Mouse (Mus musculus): ENCODE data around the gene Fras1. TPM values are rescaled to one million over a fixed set of nuclear protein-coding genes. Genes with fewer than 3 reads are reported as not detected.

Gene Fras1
- polyA plus RNA-seq, 1 experiment: 1.5 TPM

DNA sequence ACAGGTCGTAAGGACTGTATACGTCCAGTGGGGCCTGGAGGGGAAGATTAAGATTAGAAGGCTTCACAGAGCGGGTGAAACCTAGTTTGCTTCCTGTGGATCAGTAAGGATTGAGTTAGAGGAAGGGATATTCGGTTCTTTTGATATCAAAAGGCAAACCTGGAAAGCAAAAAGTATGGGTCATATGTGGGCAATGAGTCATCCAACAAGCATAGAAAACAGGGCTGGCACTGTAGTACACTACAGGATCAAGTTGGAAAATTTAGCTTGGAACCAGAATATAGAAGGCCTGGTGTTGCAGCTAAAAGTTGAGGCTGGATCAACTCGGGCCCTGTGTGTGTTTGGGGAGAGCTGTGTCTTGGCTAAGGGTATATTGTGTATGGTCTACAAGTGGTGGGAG, 246.9 kb downstream of the Fras1 start:
- Histone ChIP-seq H3K79me2 (ENCODE audit: control insufficient read depth, insufficient read depth) (no peaks in the 10 kb centered on the region), H3ac (ENCODE audit: control insufficient read depth, insufficient read length) (no peak overlapping the region), H3K4me2 (ENCODE audit: low read depth) (peak overlapping the region; percentile 48), H3K36me3 (ENCODE audit: control insufficient read depth, insufficient read depth) (no peaks in the 10 kb centered on the region), H3K27me3 (ENCODE audit: control insufficient read depth, insufficient read depth, insufficient read length) (no peaks in the 10 kb centered on the region), H3K4me3 (no peak overlapping the region)
- TF ChIP-seq SRF (IDR thresholded peaks at IDR 0.05; ENCODE audit: control insufficient read depth, insufficient read length, low read depth): no peak
- no peak for TF ChIP-seq POLR2AphosphoS2 (IDR thresholded peaks at IDR 0.05; ENCODE audit: insufficient read length, low read depth)
- no peak for TF ChIP-seq E2F4 (IDR thresholded peaks at IDR 0.05; ENCODE audit: insufficient read depth)
- no peak for TF ChIP-seq REST (IDR thresholded peaks at IDR 0.05; ENCODE audit: insufficient read depth, insufficient read length)

DNA sequence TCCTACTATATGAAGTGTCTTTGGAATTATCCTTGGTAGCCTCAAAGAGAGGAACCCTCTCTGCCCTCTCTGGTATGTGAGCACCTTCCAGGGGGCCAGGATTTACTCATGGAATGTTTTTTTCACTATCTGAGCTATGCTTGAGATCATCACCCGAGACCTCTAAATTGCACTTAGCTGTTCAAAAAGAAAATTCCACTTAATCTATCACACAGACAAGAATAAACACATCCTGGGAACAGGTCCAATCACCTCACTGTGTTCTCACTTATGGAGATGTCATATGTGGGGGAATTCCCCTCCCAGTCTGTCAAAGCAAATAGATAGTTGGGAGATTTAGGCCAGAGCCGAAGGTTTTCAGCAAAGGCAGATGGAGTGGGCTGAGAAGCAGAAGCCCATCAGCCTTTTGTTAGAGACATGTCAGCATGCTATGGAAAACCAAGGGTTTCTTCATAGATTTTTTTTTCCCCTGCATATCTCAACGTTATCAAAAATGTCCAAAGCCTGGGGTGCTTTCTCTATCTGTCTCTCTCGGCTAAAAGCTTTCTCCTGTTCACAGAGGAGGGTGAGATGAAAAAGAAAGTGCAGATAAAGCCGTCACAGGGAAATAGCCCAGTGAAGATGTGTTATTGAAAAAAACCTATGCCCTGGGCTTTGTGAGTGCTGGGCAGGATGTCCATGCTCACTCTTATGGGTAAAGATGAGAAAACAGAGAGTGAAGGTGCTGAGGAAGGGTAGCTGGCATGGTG, 249.0 kb downstream of the Fras1 start:
- no peak overlapping the region for H3ac ChIP-seq (ENCODE audit: control insufficient read depth, insufficient read length)
- H3K4me2 ChIP-seq (ENCODE audit: low read depth): no peak overlapping the region
- TF ChIP-seq MYOG (IDR thresholded peaks at IDR 0.05; ENCODE audit: control insufficient read depth in 1 of 3, insufficient read depth in 1 of 3, insufficient read length in 2 of 3, low read depth in 2 of 3) (no peak), CEBPB (IDR thresholded peaks at IDR 0.05; ENCODE audit: insufficient read depth, poor library complexity, severe bottlenecking) (no peak), TCF12 (IDR thresholded peaks at IDR 0.05; ENCODE audit: insufficient read depth, poor library complexity, severe bottlenecking) (no peak), USF1 (IDR thresholded peaks at IDR 0.05; ENCODE audit: low read depth) (no peak), TCF3 (IDR thresholded peaks at IDR 0.05; ENCODE audit: insufficient read length, low read depth) (no peak), POLR2A (IDR thresholded peaks at IDR 0.05; ENCODE audit: insufficient read length, low read depth) (no peak), REST (IDR thresholded peaks at IDR 0.05; ENCODE audit: insufficient read depth, insufficient read length) (no peak), POLR2AphosphoS2 (IDR thresholded peaks at IDR 0.05; ENCODE audit: insufficient read length, low read depth) (no peak), SRF (IDR thresholded peaks at IDR 0.05; ENCODE audit: control insufficient read depth, insufficient read length, low read depth) (no peak), MYOD1 (IDR thresholded peaks at IDR 0.05; ENCODE audit: control insufficient read depth in 1 of 3, insufficient read length in 2 of 3, low read depth in 2 of 3) (no peak), MAX (IDR thresholded peaks at IDR 0.05; ENCODE audit: low read depth) (no peak), E2F4 (IDR thresholded peaks at IDR 0.05; ENCODE audit: insufficient read depth) (no peak)
- no peaks in the 10 kb centered on the region for H3K36me3 ChIP-seq (ENCODE audit: control insufficient read depth, insufficient read depth)
- no peak overlapping the region for H3K4me3 ChIP-seq
- H3K79me2 ChIP-seq (ENCODE audit: control insufficient read depth, insufficient read depth): no peaks in the 10 kb centered on the region
- H3K27me3 ChIP-seq (ENCODE audit: control insufficient read depth, insufficient read depth, insufficient read length): no peaks in the 10 kb centered on the region

DNA sequence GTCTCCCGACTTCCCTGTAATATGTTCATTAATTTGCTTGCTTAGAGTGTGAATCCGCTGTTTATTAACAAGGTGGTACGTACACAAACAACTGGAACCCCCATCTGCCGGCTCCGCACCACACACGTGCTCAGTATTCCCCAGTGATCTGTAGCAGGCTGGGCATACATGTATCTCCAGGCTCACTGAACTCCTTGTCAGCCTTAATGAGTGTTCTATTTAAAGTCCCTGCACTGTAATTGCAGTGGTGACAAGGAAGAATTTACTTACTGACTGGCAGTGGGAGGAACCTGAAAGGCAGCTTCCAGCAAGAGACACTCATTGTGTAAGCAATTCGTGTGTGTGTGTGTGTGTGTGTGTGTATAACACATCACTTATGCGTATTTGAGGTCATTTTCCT, 256.1 kb downstream of the Fras1 start:
- TF ChIP-seq E2F4 (IDR thresholded peaks at IDR 0.05; ENCODE audit: insufficient read depth) (no peak), MYOD1 (IDR thresholded peaks at IDR 0.05; ENCODE audit: control insufficient read depth in 1 of 3, insufficient read length in 2 of 3, low read depth in 2 of 3) (no peak), USF1 (IDR thresholded peaks at IDR 0.05; ENCODE audit: low read depth) (no peak), MAX (IDR thresholded peaks at IDR 0.05; ENCODE audit: low read depth) (no peak), POLR2A (IDR thresholded peaks at IDR 0.05; ENCODE audit: insufficient read length, low read depth) (no peak), REST (IDR thresholded peaks at IDR 0.05; ENCODE audit: insufficient read depth, insufficient read length) (no peak), TCF12 (IDR thresholded peaks at IDR 0.05; ENCODE audit: insufficient read depth, poor library complexity, severe bottlenecking) (no peak), TCF3 (IDR thresholded peaks at IDR 0.05; ENCODE audit: insufficient read length, low read depth) (no peak), CEBPB (IDR thresholded peaks at IDR 0.05; ENCODE audit: insufficient read depth, poor library complexity, severe bottlenecking) (no peak), SRF (IDR thresholded peaks at IDR 0.05; ENCODE audit: control insufficient read depth, insufficient read length, low read depth) (no peak), POLR2AphosphoS2 (IDR thresholded peaks at IDR 0.05; ENCODE audit: insufficient read length, low read depth) (no peak), MYOG (IDR thresholded peaks at IDR 0.05; ENCODE audit: control insufficient read depth in 1 of 3, insufficient read depth in 1 of 3, insufficient read length in 2 of 3, low read depth in 2 of 3) (no peak)
- Histone ChIP-seq H3K27me3 (ENCODE audit: control insufficient read depth, insufficient read depth, insufficient read length) (no peaks in the 10 kb centered on the region), H3K79me2 (ENCODE audit: control insufficient read depth, insufficient read depth) (no peaks in the 10 kb centered on the region), H3K36me3 (ENCODE audit: control insufficient read depth, insufficient read depth) (no peaks in the 10 kb centered on the region), H3K4me3 (no peak overlapping the region), H3K4me2 (ENCODE audit: low read depth) (no peak overlapping the region), H3ac (ENCODE audit: control insufficient read depth, insufficient read length) (no peak overlapping the region)

DNA sequence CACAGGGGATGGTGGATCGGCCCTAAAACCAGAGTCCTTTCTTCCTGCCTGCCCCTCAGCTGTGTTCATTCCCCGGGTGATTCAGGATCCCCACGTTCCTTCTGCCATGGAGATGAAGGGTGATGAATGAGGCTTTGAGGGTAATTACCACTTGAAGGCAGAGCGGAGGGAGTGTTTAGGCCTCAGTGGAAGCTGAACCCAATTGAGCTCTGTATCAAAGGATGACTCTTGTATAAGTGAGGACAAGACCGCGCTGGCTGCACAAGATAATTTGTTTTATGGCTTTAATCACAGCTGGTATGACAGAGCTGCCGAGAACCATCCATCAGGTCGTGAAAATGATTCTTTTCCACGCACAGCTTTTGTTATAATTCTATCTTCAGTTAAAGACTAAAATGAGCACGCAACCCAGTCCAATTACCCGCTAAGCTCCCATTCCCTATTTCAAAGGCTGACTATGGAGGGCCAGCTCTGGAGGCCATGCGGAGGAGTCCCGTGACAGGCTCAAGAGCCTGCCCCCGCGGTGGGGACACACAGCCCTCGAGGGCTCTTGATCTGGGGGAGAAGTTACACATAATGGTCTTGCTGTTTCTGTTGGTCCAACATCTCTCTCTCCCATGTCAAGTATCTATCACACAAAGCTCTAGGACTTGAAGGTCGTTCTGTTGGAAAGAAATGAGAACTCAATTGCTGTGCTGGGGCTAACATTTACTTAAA, 261.5 kb downstream of the Fras1 start:
- Histone ChIP-seq H3K36me3 (ENCODE audit: control insufficient read depth, insufficient read depth) (no peaks in the 10 kb centered on the region), H3K4me3 (no peak overlapping the region), H3K27me3 (ENCODE audit: control insufficient read depth, insufficient read depth, insufficient read length) (no peaks in the 10 kb centered on the region), H3K79me2 (ENCODE audit: control insufficient read depth, insufficient read depth) (no peaks in the 10 kb centered on the region), H3ac (ENCODE audit: control insufficient read depth, insufficient read length) (no peak overlapping the region), H3K4me2 (ENCODE audit: low read depth) (no peak overlapping the region)
- TF ChIP-seq USF1 (IDR thresholded peaks at IDR 0.05; ENCODE audit: low read depth) (no peak), TCF3 (IDR thresholded peaks at IDR 0.05; ENCODE audit: insufficient read length, low read depth) (no peak), MYOD1 (IDR thresholded peaks at IDR 0.05; ENCODE audit: control insufficient read depth in 1 of 3, insufficient read length in 2 of 3, low read depth in 2 of 3) (no peak), SRF (IDR thresholded peaks at IDR 0.05; ENCODE audit: control insufficient read depth, insufficient read length, low read depth) (no peak), E2F4 (IDR thresholded peaks at IDR 0.05; ENCODE audit: insufficient read depth) (no peak), TCF12 (IDR thresholded peaks at IDR 0.05; ENCODE audit: insufficient read depth, poor library complexity, severe bottlenecking) (no peak), CEBPB (IDR thresholded peaks at IDR 0.05; ENCODE audit: insufficient read depth, poor library complexity, severe bottlenecking) (no peak)
